Mouse (Mus musculus) urinary bladder, adult 18-20 months (tissue): ENCODE data around the gene Rbm33.

ENCODE experiments used
- DNase-seq, 2 experiments: peaks; one replicate each; pipeline ENCODE4 v3.0.0; 2022; ENCODE audit warnings: low spot score in 2 of 2, mixed read lengths in 2 of 2

Gene Rbm33

GRCm38 (mm10) chr5:28412006-28412685 lies 95.2 kb downstream of the Rbm33 start:
- DNase-seq: no peak

GRCm38 (mm10) chr5:28413533-28413932 lies 96.6 kb downstream of the Rbm33 start:
- no peak for DNase-seq

GRCm38 (mm10) chr5:28414076-28414475 lies 97.2 kb downstream of the Rbm33 start:
- DNase-seq: no peak

GRCm38 (mm10) chr5:28416029-28416428 lies 99.1 kb downstream of the Rbm33 start:
- no peak for DNase-seq

GRCm38 (mm10) chr5:28418734-28419133 lies 101.8 kb downstream of the Rbm33 start:
- no peak for DNase-seq

- no peak for DNase-seq
Measured at GRCm38 (mm10) chr5:28419640-28420265, 102.8 kb downstream of the Rbm33 start.

- no peak for DNase-seq
Measured at GRCm38 (mm10) chr5:28423781-28424180, 106.9 kb downstream of the Rbm33 start.

- DNase-seq: no peak
Measured at GRCm38 (mm10) chr5:28425926-28426325, 109.0 kb downstream of the Rbm33 start.

GRCm38 (mm10) chr5:28450126-28450890 lies 133.4 kb downstream of the Rbm33 start:
- DNase-seq: no peak

- peak; percentile 60 to 63 for DNase-seq
Measured at GRCm38 (mm10) chr5:28451053-28451638, 134.2 kb downstream of the Rbm33 start.

- DNase-seq: no peak
Measured at GRCm38 (mm10) chr5:28453086-28453485, 136.2 kb downstream of the Rbm33 start.

- DNase-seq: no peak
Measured at GRCm38 (mm10) chr5:28453523-28453922, 136.6 kb downstream of the Rbm33 start.

GRCm38 (mm10) chr5:28454546-28454945 lies 137.6 kb downstream of the Rbm33 start:
- DNase-seq: no peak

GRCm38 (mm10) chr5:28455721-28456120 lies 138.8 kb downstream of the Rbm33 start:
- DNase-seq: no peak

- no peak for DNase-seq
Measured at GRCm38 (mm10) chr5:28456366-28456765, 139.4 kb downstream of the Rbm33 start.

GRCm38 (mm10) chr5:28457921-28458641 lies 141.2 kb downstream of the Rbm33 start:
- no peak for DNase-seq

- DNase-seq: no peak
Measured at GRCm38 (mm10) chr5:28458821-28459240, 141.9 kb downstream of the Rbm33 start.

- DNase-seq: no peak
Measured at GRCm38 (mm10) chr5:28459456-28460225, 142.7 kb downstream of the Rbm33 start.

GRCm38 (mm10) chr5:28460556-28461350 lies 143.8 kb downstream of the Rbm33 start:
- DNase-seq: no peak

GRCm38 (mm10) chr5:28461376-28461775 lies 144.5 kb downstream of the Rbm33 start:
- DNase-seq: no peak
